Mouse (Mus musculus) kidney, adult 2 months (tissue): ENCODE measurements around the gene Pla2g4d.

Source experiments
- CTCF ChIP-seq: fragments of 200-500 bp; conservative IDR thresholded peaks from 2 replicates; pipeline ENCODE4 v1.5.1; 2011; ENCODE audit warnings: low read depth, mild to moderate bottlenecking, control low read depth, low read length, moderate library complexity, mixed read lengths; ENCODE audit not compliant: insufficient read depth, insufficient read length
- POLR2A ChIP-seq: fragments of 200-500 bp; IDR thresholded peaks from one replicate; pipeline ENCODE4 v1.6.1; 2011; ENCODE audit warnings: low read depth, low read length, control low read depth

DNA sequence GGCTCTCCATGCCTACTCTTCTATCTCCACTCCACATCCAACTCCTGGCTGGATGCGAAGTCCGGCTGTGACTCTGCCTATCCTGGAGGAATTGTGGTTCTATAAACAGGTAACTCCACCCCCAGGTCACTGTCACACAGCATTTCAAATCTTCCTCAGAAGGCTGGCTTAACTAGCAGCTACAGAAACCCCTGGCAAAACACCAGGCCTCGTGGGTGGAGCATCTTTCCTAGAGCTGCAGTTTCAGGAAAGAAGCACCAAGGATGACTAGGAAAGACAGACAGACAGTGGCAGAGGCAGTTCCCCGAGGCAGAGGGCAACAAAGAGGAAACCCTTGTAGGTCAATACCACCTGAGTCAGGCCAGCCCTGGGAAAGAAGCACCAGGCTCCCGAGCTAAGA, at the start of gene Pla2g4d:
- TF ChIP-seq CTCF (no peak), POLR2A (no peak)
